Mouse (Mus musculus) embryonic facial prominence, embryonic 12.5 days (tissue): ENCODE results near the gene Atp2b1. TPM values are rescaled to one million over a fixed set of nuclear protein-coding genes. Genes with fewer than 3 reads are reported as not detected.
"Not testable (repeated sequence)": the region's sequence is repeated elsewhere in the genome, so short reads cannot be mapped to it uniquely, and the experiment has no call there.

ENCODE experiments used
- ATAC-seq: fragments of 200-750 bp; cut with Nextera tagmentation; 2 replicates; pipeline ENCODE4 v1.8.0; 2017; ENCODE audit not compliant: insufficient number of reproducible peaks, insufficient read depth, low FRiP score, low TSS enrichment
- H3K27ac ChIP-seq: fragments of 300-500 bp; sonication (generic); 2 replicates; pipeline ENCODE4 v1.5.1; 2016; ENCODE audit warnings: mild to moderate bottlenecking
- H3K27me3 ChIP-seq: fragments of 300-500 bp; sonication (generic); 2 replicates; pipeline ENCODE4 v1.6.1; 2016; ENCODE audit warnings: mild to moderate bottlenecking, moderate library complexity
- H3K36me3 ChIP-seq: fragments of 300-500 bp; sonication (generic); 2 replicates; pipeline ENCODE4 v1.6.1; 2016; ENCODE audit warnings: mild to moderate bottlenecking
- H3K4me1 ChIP-seq: fragments of 300-500 bp; sonication (generic); 2 replicates; pipeline ENCODE4 v1.6.1; 2016
- H3K4me2 ChIP-seq: fragments of 300-500 bp; sonication (generic); replicated peaks from 2 replicates; pipeline ENCODE4 v1.6.1; 2016; ENCODE audit warnings: mild to moderate bottlenecking, moderate library complexity
- H3K4me3 ChIP-seq: fragments of 300-500 bp; sonication (generic); 2 replicates; pipeline ENCODE4 v1.5.1; 2016; ENCODE audit warnings: mild to moderate bottlenecking
- H3K9ac ChIP-seq: fragments of 300-500 bp; sonication (generic); 2 replicates; pipeline ENCODE4 v1.6.1; 2016; ENCODE audit warnings: mild to moderate bottlenecking, moderate library complexity
- H3K9me3 ChIP-seq: fragments of 300-500 bp; sonication (generic); 2 replicates; pipeline ENCODE4 v1.6.1; 2016; ENCODE audit warnings: mild to moderate bottlenecking, moderate library complexity
- WGBS: fragments of 180-500 bp; shearing (Covaris S2); methylation state at CpG from one replicate; pipeline ENCODE4 v1.1.7; 2016; 5-methylcytosine and 5-hydroxymethylcytosine counted together
- polyA plus RNA-seq: library from polyadenylated mRNA; unstranded; fragments of >200 nt; fragmentation: Nextera tagmentation; extraction: Ambion mirVana; gene quantifications from 2 replicates; pipeline ENCODE4 v1.2.1, GENCODE M21; 2016

The Atp2b1 gene
- polyA plus RNA-seq, 1 experiment from 2014 or later: 111 TPM

DNA sequence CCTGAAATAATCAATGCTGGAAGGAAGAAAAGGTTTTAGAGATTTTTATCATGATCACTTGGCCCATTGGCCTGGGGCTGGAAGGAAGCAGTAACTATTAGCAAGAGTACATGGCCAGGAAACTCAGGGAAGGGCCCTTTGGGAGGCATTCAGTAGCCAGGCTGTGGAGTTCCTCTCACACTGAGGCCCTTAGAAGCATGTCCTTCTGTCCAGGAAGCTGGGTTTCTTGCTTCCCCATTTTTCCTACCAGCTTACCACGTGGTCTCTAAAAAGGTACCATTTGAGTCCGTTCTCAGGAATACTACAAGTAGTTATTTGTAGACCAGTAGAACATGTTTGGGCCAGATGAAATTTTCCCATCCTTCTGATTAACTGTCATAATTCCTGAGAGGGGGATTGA lies 58.2 kb downstream of the Atp2b1 start:
- Histone ChIP-seq H3K4me2 (no peak overlapping the region), H3K27me3 (no peaks in the 10 kb centered on the region)

DNA sequence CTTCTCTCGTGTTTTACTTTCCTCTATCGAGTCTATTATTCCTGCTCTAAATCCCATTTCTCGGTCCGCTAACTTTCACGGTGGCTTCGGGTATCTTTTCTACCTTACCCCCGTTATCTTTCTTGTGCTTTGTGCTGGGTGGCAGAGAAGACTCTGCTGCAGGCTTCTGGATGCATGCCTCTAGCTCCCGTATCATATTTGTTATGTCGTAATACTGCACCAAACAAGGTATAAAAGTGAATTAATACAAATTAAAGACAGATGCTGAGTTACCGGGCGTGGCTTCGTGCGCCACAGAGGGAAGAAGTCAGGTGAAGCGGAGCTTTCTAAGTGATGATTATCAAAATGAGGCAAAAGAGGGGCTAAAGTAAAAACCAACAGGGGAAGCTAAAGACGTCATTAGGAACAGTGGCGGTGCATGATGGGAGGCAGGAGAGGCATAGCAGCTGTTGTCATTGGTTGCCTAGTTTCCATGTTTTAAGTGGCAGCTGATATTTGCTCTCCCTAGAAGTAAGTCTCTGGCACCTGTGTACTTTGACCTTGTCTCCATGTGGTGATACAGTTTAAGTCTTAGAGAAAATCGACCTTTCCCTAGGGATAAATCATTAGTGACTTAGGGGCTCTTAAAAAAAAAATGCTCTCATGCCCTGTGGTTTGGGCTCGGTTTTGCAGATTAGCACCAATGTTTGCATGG lies 58.9 kb downstream of the Atp2b1 start:
- 65% methylated on average over 18 of the region's 18 CpGs for WGBS
- H3K4me2 ChIP-seq: no peak overlapping the region
- no peak overlapping the region for H3K27ac ChIP-seq
- H3K4me1 ChIP-seq: peaks cover 10% of the 10 kb centered on the region; the same call in 1 of the 2 replicates
- H3K27me3 ChIP-seq: no peaks in the 10 kb centered on the region
- no peaks in the 10 kb centered on the region for H3K9me3 ChIP-seq
- ATAC-seq: no peak
- H3K9ac ChIP-seq: no peak overlapping the region
- peaks cover 7% of the 10 kb centered on the region for H3K36me3 ChIP-seq
- no peak overlapping the region for H3K4me3 ChIP-seq

More for the DNA sequence above, 58.2 kb downstream of the Atp2b1 start:
- Histone ChIP-seq H3K36me3 (peaks cover 7% of the 10 kb centered on the region), H3K4me1 (peaks cover 10% of the 10 kb centered on the region; the same call in 1 of the 2 replicates), H3K9ac (no peak overlapping the region), H3K9me3 (no peaks in the 10 kb centered on the region), H3K4me3 (no peak overlapping the region), H3K27ac (no peak overlapping the region)
- 78% methylated on average over 2 of the region's 2 CpGs for WGBS
- no peak for ATAC-seq

DNA sequence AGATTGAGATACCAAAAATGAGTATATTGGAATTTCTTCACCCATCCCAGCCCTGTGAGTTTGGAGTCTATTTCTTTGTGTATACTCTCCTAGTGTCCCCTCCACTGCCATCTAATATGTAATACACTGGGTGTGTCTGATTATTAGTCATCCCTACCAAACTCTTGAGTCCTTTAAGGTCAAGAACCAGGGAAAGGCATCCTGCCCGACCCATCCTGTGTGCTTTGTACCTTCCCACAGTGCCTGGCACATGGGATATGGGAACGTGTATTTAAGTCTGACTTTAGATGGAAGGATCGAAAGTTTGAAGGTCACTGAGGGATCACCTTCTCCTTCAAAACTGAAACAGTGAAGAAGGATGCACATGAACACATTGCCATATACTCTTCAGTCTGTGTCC lies 60.4 kb downstream of the Atp2b1 start:
- WGBS: 85% methylated on average over 3 of the region's 3 CpGs
- no peak for ATAC-seq
- Histone ChIP-seq H3K4me3 (no peak overlapping the region), H3K36me3 (no peaks in the 10 kb centered on the region), H3K9ac (no peak overlapping the region), H3K4me1 (peaks cover 10% of the 10 kb centered on the region; the same call in 1 of the 2 replicates), H3K4me2 (no peak overlapping the region), H3K27ac (no peak overlapping the region), H3K9me3 (no peaks in the 10 kb centered on the region), H3K27me3 (no peaks in the 10 kb centered on the region)

DNA sequence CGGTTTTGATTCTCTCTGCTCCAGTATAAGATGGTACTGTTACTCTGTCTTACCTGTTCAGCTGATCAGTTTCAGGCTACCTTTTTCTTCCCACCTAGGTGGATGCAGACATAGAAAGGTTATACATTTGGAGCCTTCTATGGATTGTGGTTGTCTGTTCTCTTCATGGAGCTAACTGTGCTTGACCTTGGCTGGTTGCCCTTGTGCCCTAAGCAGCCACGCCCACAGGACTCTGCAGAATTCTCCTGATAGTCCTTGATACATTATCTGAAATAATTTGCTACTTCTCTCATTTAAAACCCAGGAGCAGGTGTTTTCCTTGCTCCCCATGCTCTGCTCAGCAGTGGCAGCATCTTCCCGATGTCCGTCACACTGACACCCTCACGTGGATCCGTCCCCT lies 61.4 kb downstream of the Atp2b1 start:
- no peak for ATAC-seq
- Histone ChIP-seq H3K36me3 (no peaks in the 10 kb centered on the region), H3K4me1 (peaks cover 10% of the 10 kb centered on the region; the same call in 1 of the 2 replicates), H3K27me3 (no peaks in the 10 kb centered on the region), H3K4me3 (no peak overlapping the region), H3K9me3 (no peaks in the 10 kb centered on the region), H3K4me2 (no peak overlapping the region), H3K9ac (no peak overlapping the region), H3K27ac (no peak overlapping the region)
- WGBS: 85% methylated on average over 6 of the region's 6 CpGs

DNA sequence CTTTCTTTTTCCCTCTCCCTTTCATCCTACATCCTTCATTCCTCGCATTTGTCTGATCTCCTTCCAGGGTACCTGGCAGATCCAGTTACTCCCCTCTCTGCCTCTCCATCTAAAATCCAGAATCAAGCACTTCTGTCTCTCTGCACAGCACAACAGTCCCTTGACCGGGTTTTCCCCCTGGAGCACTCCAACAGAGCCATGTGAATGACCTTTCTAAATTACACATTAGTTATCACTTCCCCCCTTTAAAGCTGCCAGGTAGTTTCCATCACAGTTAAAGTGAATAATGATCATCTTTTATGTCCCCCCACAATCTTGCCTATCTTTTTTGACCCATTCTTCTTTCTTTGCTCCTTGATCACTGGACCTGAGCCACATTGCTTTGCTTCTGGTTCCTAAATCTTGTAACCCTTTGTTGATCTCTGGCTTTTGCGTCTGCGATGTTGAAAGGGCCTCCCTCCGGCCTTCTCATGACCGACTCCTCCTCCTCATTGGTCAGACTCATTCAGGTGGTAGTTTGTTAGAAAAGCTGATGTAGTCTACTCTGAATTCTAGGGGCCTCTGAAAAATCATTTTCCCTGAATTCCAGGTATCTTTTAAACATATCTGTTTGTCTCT lies 62.8 kb downstream of the Atp2b1 start:
- no peaks in the 10 kb centered on the region for H3K9me3 ChIP-seq
- H3K27me3 ChIP-seq: no peaks in the 10 kb centered on the region
- 65% methylated on average over 6 of the region's 6 CpGs for WGBS
- no peak overlapping the region for H3K27ac ChIP-seq
- no peak overlapping the region for H3K4me2 ChIP-seq
- H3K4me3 ChIP-seq: no peak overlapping the region
- H3K4me1 ChIP-seq: peaks cover 10% of the 10 kb centered on the region; the same call in 1 of the 2 replicates
- no peak for ATAC-seq
- H3K9ac ChIP-seq: no peak overlapping the region
- no peaks in the 10 kb centered on the region for H3K36me3 ChIP-seq

DNA sequence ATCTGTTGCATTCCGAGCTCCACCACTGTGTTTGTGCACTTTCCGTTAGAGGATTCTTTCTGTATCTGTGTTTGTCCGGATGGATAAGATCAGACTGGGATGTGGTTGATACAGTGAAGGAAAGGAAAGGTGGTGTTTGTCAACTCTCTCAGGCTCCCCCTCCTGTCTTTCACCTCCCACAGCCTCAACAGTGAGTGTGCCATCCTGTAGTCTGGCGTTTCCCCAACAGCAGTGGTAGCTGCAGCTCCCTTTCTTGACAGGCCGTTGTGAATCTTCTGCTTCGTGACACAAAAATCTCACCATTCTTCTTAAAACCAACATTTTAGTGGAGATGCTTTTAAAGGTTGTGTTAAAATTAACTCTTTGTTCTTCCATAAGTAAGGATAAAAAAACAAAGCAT lies 64.6 kb downstream of the Atp2b1 start:
- Histone ChIP-seq H3K4me1 (0 out of 2 replicates have a peak, but pooled peaks cover 3% of the 10 kb centered on the region), H3K27ac (no peak overlapping the region), H3K36me3 (no peaks in the 10 kb centered on the region), H3K9ac (no peak overlapping the region), H3K4me2 (no peak overlapping the region), H3K27me3 (no peaks in the 10 kb centered on the region), H3K9me3 (no peaks in the 10 kb centered on the region), H3K4me3 (no peak overlapping the region)
- no peak for ATAC-seq
- 87% methylated on average over 6 of the region's 6 CpGs for WGBS

DNA sequence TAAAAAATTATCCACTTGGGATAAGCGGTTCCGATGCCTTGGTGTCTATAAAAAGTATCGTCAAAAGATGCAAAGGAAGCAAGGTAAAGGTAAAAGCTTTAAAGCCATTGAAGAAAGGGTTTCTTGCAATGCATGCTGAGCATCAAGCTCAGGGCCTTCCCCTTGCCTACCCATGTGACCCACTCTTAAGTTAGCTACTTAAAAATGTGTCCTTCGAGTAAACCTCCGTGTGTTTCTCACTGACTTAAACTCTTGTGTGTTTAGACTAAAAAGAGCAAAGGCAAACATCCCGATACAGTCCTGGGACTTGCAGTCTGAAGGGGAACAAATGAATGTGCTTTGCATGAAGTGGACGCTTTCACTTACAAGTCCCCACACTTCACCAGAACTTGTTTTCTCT lies 65.1 kb downstream of the Atp2b1 start:
- H3K27ac ChIP-seq: no peak overlapping the region
- H3K27me3 ChIP-seq: no peaks in the 10 kb centered on the region
- WGBS: 80% methylated on average over 7 of the region's 7 CpGs
- no peak for ATAC-seq
- no peak overlapping the region for H3K4me3 ChIP-seq
- H3K9me3 ChIP-seq: no peaks in the 10 kb centered on the region
- H3K4me2 ChIP-seq: no peak overlapping the region
- H3K36me3 ChIP-seq: no peaks in the 10 kb centered on the region
- H3K9ac ChIP-seq: no peak overlapping the region
- 0 out of 2 replicates have a peak, but pooled peaks cover 3% of the 10 kb centered on the region for H3K4me1 ChIP-seq

DNA sequence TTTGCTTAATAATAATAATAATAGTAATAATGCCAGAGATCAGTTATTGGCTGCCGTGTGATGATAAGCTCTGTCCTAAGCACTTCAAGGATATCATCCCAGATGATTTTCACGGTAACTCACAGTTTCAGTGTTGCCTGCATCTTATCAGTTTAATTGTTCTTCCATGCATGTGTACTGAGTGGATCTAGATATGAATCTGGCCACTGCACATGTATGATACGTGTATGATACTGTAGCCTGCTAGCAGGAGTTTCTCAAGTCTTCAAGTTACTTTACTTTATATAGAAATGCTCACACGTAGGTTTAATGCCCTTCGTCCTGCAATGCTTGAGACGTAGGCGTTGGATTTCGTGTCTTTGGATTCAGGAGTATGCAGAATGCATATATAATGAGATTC lies 65.7 kb downstream of the Atp2b1 start:
- WGBS: 83% methylated on average over 8 of the region's 8 CpGs
- no peaks in the 10 kb centered on the region for H3K36me3 ChIP-seq
- no peak overlapping the region for H3K4me2 ChIP-seq
- no peaks in the 10 kb centered on the region for H3K9me3 ChIP-seq
- no peak for ATAC-seq
- no peak overlapping the region for H3K4me3 ChIP-seq
- no peaks in the 10 kb centered on the region for H3K27me3 ChIP-seq
- no peak overlapping the region for H3K9ac ChIP-seq
- no peak overlapping the region for H3K27ac ChIP-seq
- H3K4me1 ChIP-seq: 0 out of 2 replicates have a peak, but pooled peaks cover 3% of the 10 kb centered on the region

DNA sequence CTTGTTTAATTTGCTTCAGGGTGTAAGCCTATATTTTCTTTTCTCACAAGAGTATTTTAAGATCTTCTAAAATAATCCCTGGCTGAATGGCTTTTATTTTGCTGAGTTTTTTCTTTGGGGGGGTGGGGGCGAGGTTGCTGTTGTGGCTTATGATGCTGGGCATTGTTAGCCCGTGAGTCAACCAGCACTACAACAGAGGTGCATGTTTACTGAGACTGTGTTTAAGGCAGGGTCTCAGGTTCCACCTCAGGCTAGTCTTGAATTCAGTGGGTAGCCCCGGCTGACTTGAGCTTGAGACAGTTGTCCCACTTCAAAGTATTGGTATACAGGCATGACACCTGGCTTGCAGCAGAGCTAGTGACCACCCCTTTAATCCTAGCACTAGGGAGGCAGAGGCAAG lies 77.8 kb downstream of the Atp2b1 start:
- Histone ChIP-seq H3K4me1 (no peaks in the 10 kb centered on the region), H3K4me3 (no peak overlapping the region), H3K27ac (no peak overlapping the region), H3K27me3 (no peaks in the 10 kb centered on the region), H3K9ac (no peak overlapping the region), H3K36me3 (peaks cover 34% of the 10 kb centered on the region), H3K4me2 (no peak overlapping the region), H3K9me3 (no peaks in the 10 kb centered on the region)
- WGBS: 83% methylated on average over 3 of the region's 3 CpGs
- ATAC-seq: no peak

DNA sequence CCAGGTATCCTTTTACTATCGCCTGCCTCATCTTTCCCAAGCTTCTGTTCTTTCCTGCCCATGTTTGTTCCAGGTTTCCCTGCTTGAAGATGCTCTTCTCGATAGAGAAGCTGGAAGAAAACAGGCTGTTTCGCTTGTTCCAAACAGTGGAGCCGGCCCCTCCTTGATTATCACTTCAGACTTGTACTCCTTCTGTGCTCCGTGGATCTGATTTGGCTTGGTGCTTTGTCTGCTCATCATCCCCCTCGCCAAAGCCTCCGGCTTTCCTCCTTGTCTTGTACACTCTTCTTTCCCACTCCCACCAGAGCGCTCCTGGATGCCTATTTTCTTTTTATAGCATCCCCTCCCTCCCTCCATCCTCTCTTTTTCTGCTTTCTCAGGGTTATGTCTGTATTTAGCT lies 79.0 kb downstream of the Atp2b1 start:
- ATAC-seq: no peak
- Histone ChIP-seq H3K27ac (no peak overlapping the region), H3K9me3 (no peaks in the 10 kb centered on the region), H3K27me3 (no peaks in the 10 kb centered on the region), H3K4me1 (no peaks in the 10 kb centered on the region), H3K9ac (no peak overlapping the region), H3K4me2 (no peak overlapping the region), H3K36me3 (peaks cover 37% of the 10 kb centered on the region), H3K4me3 (no peak overlapping the region)
- 91% methylated on average over 8 of the region's 8 CpGs for WGBS

DNA sequence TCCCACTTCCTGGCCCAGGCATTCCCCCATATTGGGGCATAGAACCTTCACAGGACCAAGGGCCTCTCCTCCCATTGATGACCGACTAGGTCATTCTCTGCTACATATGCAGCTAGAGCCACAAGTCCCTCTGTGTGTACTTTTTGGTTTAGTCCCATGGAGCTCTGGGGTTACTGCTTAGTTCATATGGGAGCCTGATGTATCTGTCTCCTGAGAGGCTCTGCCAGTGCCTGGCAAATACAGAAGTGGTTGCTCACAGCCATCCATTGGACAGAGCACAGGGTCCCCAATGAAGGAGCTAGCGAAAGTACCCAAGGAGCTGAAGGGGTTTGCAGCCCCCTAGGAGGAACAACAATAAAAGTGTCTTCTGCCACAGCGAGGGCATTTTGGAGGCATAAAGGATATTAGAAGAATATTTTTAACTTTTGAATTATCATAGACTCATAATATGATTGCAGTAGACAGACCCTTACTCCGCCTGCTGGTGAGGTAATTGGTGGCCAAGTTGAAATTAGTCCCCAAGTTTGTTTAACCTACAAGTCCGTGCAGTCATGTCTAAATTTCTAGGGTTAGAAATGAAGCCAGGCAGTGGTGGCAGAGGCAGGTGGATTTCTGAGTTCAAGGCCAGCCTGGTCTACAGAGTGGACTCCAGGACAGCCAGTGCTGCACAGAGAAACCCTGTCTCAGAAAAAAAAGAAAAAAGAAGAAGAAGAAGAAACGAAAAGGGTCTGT lies 81.0 kb downstream of the Atp2b1 start:
- H3K27ac ChIP-seq, H3K9me3 ChIP-seq, ATAC-seq, H3K4me3 ChIP-seq, H3K4me1 ChIP-seq, H3K27me3 ChIP-seq, H3K9ac ChIP-seq, H3K4me2 ChIP-seq: not testable (repeated sequence)
- 88% methylated on average over 6 of the region's 6 CpGs for WGBS
- H3K36me3 ChIP-seq: peaks cover 45% of the 10 kb centered on the region

DNA sequence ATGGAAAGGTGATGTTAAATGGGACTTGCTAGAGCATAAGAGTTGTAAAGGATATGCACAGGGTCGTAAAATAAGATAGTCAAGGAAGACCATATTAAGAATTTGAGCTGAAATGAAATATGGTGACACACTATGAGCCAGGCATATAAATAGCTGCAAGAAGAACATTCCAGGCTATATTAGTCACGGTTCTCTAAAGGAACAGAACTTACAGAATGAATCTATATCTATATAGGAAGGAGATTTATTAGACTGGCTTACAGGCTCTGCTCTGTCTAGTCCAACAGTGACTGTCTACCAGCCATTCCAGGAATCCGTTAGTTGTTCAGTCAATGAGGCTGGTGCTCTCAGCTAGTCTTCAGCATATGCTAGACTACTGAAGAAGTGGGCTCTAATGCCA lies 90.7 kb downstream of the Atp2b1 start:
- Histone ChIP-seq H3K9ac (no peak overlapping the region), H3K27ac (no peak overlapping the region), H3K4me1 (no peaks in the 10 kb centered on the region), H3K4me3 (no peak overlapping the region), H3K4me2 (no peak overlapping the region), H3K9me3 (no peaks in the 10 kb centered on the region), H3K36me3 (peaks cover 22% of the 10 kb centered on the region), H3K27me3 (no peaks in the 10 kb centered on the region)
- ATAC-seq: no peak
- 93% methylated on average over 3 of the region's 3 CpGs for WGBS
